Mouse (Mus musculus) frontal cortex, postnatal 10 days (tissue): ENCODE results near the gene Rab10.
"Not testable (repeated sequence)": the region's sequence is repeated elsewhere in the genome, so short reads cannot be mapped to it uniquely, and the experiment has no call there.

Experiments used
- DNase-seq, 2 experiments: peaks; one replicate each; pipeline ENCODE4 v3.0.0; 2022; ENCODE audit warnings: low spot score in 2 of 2, mixed read lengths in 1 of 2

Gene Rab10

DNA sequence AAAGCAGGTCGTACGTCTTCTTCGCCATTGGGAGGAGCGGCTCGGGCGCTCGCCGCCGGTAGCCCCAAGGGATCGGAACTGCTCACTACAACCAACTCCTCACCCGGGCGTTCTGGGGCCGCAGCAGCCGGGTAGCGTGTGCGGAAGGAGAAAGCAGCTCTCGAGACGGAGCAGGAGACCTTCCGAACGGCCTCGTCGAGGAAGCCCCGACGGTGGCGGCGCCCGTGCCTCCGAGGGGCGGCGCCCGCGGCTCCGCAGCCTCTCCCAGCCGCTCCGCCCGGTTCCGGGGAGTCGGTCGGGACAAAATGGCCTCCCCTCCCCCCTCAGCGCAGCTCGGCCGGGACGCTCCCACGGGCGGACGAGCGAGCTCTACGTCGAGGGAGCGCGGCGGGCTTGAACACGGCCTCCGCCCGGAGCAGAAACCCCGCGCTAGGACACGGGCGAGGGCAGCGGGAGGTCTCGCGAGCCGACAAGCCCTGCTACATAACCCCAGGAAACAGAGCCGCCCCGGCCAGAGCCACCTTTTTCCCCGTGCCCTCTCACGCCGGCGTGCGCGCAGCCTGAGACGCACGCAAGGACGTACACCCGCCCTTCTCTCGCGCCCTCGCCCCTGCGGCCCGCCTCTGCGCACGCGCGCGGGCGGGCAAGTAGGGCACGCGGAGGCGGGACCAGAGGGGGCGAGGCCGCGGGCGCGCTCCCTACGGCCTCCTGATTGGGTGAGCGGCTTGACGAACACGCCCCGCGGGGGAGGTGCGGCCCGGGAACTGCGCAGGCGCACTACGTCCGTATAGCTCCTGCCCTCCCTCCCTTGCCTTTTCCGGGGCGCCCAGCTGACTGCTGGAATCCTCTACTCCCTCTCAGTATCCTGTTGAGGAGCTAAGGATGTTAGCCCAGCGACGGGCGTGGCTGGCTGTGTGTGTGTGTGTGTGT is at the start of gene Rab10:
Gene Rab10, minus strand, starts transcription at position 579 of the 930 bp plus-strand sequence.
- DNase-seq = peak; percentile 99

DNA sequence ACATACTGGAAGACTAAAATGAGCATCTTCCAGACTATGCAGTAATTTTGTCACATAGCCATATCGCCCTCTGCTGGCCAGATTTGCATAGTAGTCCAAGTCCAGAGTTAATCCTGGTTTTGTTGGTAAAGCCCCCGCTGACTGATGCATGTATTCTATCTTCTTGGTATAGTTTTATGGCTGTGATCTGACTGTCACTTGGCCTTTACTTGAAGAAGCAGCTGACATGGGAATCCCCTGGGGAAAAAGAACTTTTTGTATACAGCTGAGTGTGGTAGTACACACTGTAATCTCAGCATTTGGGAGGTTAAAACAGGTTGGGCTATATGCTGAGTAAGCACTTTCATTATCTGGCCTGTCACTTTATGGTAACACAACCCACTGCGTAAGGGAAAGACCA is 49.5 kb upstream of the Rab10 start:
- peak in 1 of 2 experiments; percentile 73 for DNase-seq

DNA sequence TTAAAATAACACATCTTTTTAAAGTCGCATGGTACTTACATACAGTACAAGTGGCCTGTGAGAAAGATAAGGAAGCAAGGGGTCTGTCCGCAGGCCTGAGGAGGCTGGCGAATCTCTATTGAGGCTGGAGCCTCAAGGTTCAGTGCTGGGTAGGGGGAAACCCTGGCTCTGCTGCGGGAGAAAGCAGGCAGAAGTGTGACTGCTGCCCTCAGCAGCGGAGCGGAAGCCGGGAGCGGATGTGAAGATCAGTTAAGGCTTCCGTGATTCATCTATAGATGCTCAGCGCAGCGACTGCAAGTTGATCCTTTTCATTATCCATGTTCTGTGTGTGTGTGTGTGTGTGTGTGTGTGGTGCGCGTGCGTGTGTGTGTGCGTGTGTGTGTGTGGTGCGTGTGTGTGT is 47.1 kb upstream of the Rab10 start:
- DNase-seq = no peak

DNA sequence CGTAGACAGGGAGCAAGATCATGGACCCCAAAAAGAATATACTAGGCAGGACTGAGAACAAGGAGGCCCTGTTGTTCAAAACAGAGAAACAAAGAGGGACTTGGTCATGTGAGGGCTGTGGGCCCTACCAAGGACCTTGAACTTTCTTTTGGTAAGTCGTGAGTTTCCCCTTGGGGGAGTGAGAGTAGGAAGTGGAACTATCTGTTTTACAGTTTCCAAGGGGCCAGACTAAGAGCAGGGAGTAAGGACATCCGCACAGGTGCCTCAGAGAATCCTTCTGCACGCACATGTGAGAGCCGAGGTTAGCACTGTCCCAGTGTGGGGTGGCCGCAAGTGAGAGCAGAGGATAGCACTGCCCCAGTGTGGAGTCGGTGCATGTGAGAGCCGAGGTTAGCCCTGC is 45.3 kb upstream of the Rab10 start:
- DNase-seq = no peak

DNA sequence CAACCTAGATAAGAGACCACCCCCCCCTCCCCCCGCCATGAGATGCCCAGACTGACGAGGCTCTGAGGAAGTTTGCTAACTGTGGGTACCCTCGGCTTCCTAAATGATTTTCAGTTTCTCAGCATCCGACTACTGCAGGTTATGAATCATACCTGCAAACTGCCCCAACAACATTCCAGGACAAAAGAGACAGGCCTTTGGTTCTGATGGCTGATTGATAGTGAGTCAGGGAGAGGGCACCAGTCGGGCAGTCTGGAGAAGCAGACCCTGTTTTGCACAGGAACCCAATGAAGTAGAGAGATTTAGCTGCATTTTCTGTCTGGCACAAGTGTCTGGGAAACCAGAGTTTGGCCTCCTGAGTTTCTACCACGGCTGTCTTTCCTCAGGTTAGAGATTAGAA is 42.4 kb upstream of the Rab10 start:
- DNase-seq = no peak

DNA sequence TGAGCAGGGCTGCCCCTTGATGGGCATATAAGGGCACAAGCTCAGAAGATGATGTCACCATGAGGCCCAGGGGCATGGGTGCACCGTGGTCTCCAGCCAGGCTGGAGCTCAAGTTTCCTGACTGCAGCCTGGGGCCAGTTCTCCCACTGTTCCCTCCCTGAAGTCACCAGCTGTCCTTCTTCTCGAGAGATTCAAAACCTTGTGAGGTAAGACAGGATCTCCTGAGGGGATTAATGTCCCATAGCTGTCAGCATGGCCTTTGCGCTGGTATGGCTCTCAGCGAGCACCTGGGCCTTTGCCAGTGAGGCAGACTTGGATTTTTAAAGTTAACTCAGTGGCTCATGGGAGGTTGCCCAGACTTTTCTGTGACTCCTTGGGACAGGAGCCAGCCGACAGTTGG is 40.4 kb upstream of the Rab10 start:
- no peak for DNase-seq

DNA sequence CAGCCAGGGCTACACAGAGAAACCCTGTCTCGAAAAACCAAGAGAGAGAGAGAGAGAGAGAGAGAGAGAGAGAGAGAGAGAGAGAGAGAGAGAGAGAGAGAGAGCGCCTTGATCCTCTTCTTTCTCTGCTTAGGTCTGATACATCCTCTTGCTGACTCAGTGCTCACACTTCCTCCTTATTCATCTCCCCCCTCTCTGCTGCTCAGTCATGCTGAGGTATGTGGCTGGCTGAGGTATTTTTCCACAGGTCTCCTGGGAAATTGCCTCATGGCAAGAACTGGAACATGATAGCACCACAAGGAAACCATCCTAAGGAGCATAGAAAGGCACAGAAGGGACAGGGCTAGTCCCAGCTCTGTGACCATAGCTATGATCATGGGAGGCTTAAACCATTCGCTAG is 39.6 kb upstream of the Rab10 start:
- no peak for DNase-seq

DNA sequence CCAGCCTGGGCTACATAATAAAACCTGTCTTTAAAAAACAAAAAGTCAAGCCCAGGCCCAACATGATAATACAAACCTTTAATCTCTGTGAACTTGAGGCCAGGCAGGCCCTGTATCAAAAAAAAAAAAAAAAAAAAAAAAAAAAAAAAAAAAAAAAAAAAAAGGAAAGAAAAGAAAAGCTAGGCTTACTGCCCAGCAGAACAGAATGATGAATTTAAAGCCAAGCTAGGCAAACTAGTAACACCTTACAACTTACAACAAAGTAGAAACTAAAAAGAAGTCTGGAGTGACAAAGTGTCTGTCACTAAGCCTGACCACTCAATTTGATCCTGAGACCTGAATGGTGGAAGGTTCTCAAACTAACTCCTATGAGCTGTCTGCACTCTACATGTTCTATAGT is 37.9 kb upstream of the Rab10 start:
- DNase-seq = no peak

DNA sequence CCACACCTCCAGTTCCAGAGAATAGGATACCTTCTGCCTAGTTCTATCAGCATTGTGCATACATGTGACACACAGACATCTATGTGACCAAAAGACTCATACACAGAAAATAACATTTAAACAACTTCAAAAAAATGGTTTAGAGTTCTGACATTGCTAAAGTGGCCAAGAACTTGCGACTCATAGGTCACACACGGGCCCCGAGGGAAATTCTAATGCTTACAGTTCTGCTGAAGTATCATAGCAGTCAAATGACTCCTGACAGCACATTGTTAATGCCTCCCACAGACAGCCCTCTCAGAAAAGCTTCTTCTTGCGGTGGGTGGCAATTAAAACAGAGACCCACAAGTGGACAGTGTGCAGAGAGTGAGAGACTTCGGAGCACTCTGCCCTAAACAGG is 35.3 kb upstream of the Rab10 start:
- no peak for DNase-seq

DNA sequence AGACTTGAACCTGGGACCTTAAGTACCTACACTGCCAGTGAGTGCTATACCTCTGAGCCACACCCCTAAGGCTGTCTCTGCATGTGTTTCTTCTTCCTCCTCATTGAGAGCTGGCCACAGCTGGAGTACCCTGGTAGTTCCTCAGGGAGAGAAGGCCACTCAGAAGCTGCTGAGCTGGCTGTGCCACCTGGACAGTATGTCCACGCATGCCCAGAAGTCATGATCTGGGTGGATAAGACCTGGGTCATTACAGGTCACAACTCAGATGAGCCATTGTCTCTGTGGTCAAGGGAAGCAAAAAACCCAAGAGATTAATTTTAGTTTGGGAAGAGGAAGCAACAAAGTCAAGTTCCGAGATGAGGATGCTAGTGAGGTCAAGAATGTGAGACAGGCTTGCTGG is 34.4 kb upstream of the Rab10 start:
- DNase-seq = no peak

DNA sequence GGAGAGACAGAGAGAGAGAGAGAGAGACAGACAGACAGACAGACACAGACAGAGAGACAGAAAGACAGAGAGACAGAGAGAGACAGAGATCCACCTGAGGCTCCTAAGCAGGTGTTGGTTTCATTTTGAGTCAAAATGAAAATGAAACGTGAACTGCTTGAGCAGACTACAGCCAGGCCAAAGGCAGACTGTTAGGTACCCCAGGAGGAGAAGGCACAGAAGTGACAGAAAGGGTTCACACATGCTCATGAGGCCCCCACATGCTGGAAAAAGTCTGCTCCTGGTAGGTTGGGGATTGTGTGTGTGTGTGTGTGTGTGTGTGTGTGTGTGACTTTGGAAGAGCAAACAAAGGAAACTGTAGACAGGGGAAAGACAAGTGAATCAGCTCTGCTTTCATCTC is 29.2 kb upstream of the Rab10 start:
- no peak for DNase-seq

DNA sequence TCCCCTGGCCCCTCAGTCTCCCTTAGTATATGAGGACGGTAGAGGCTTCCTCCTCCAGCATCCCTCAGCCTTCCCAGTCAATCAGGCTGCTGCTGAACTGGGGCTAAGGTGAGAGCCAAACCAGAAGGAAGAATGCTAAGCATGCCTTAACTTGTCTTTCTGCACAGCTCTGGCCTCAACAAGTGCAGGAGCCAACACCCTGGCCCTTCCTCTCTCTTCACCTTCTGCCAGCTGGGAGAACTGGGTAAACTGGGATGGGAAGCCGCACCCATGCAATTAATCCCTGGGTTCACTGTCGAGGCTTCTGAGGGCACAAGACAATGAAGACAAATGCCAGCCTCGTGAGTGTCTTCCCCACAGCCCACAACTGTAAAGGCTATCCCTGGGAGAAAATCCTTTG is 19.9 kb upstream of the Rab10 start:
- no peak for DNase-seq

DNA sequence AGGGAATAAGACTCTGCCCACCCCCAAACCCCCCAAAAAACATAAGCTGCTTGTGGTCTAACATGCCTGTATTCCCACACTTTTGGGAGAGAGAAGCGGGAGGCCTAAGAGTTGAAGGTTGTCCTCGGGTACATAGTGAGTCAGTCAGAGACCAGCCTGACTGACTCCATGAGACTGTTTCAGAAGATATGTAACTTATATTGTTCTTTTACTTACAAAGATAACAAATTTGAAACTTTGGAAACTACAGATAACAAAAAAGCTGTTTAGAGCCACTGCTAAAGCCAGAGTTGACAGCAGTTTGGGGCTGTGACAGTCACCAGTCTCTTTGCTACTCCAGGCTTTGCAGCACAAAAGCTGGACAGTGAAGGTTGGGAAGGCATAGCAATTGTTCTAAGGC is 15.5 kb upstream of the Rab10 start:
- DNase-seq = no peak

DNA sequence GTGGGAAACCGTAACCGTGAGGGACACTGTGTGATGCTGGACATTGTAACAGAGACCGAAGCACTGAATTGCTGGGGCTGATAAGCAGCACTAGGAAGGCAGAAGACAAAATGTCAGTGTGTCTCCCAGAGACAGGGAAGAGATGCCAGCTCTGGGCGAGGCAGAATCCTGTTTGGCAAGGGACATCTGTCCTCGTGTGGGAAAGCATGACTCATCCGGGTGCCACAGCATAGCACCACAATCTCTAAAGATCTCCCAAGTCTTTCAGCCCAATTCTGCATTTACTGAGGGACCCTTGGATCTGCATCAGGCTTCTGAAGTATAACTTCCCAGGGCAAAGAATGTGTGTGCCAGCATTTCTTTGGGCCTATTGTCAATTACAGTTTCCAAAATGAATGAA is 13.5 kb upstream of the Rab10 start:
- no peak for DNase-seq

DNA sequence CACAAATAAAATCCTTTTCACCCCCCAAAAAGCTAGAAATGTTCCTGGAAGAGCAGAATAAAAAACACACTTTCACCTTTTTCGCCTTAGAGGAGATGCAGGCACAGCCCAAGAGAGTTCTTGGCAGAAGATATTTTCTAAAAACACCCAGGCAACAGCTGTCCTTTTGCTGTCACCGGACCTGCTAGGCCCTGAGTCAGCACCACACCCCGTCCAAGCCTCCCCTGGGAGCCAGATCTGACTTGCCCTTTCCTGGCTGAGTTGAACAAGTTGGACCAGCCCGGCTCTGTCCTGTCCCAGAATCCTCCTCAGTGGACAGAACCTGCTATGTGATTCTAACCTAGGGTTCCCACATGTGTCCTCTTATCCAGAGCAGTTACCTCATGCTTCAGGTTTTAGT is 9.6 kb upstream of the Rab10 start:
- DNase-seq = no peak

DNA sequence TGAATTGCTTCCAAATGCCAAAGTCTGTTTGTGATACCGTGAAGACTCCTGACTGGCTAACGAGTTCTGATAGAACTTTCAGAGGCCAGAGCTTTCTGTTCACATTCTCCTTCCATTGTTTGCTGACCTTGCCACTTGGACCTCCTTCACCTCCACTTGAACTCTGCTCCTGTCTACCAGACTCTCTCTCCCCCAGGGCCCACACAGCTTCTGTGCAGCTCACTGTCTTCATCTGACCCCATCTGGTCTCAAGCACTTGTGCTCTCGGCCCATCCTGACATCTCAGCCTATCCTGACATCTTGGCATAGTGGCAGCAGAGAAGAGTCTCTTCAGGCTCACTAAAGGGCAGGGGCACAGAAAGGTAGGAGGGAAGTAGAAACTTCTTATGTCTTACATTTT is 7.2 kb upstream of the Rab10 start:
- no peak for DNase-seq

DNA sequence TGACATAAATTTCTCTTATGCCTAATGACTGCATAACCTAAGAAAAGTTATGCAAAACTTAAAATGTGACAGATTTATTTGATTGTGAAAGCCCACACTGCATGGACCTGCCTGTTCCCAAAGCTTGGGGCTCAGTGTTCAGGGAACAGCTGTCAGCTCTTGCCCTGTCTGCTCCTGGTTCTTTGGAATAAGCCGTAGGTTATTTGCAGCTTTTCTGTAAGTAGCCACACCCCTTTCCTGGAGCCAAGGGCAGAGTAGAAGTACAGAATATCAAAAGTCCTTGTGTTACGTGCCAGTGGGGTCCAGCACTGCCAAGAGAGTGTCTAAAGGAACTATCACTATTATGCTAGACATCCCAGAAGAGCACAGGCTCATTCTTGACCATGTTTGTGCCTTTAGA is 6.3 kb upstream of the Rab10 start:
- DNase-seq = no peak

DNA sequence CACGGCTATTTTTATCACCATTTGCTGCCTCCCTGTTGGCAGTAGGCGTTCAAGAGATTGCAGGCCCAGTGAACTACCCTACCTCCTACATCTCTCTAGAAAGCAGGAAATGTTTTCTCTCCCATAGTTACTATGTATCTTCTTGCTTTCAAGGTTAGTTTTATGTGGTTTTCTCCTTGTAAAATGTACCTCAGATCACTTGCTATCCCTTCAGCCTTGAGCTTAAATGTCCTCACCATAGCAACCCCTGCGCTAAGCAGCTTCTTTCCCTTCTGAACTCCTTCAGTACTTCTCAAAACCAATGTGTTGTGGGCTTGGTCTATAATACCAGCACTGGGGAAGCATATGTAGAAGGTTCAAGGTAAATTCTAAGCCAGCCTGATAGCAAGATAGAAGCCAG is 3.1 kb upstream of the Rab10 start:
- DNase-seq = no peak

DNA sequence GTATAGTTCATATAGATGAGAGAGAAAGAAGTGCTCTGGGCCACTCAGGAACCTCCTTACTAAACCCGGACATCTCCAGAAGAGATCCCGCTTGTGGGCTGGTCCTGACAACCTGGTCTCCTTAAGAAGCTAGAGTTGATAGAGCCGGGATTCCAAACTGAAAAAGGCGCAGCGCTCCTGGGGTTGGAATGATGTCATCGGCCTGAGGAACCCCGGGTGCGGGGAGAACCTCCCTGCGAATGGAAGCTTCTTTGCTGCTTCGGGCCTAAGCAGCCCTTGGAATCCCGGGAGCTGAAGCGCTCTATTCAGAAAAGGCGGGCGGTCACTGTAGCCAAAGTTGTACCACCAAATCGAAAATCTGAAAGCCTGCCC is 538 bp upstream of the Rab10 start:
- no peak for DNase-seq

DNA sequence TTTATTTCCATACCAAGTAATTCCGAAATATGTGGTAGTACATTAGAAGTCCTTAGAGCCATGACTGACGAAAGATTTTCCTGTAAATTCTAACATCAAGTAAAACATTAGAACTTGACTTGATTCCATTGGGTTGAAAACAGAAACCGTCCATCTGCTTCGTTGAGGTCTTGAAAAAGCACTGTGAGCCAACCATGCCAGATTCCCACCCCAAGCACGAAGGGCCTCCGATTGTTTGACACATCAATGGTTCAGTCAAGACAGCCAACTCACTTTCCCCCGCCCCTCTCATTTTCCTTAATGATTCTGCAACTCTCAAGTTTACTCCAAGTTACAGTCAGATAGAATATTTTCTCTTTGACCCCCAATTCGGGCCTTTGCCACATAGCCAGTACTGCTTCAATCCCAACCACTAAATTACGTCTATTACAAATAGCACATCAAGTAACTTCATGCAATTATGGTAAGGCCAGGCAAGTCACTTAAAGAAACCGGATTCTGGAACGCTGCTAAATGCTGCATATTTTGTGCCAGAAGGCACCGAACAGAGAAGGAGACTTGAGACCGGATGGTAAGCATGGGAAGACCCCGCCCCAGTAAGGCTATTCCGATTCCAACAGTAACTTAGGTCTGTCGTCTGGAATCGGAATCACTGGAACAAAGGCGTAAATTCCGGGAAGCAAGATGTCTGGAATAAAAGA is 1.1 kb downstream of the Rab10 start:
- DNase-seq = peak in 1 of 2 experiments; percentile 16

DNA sequence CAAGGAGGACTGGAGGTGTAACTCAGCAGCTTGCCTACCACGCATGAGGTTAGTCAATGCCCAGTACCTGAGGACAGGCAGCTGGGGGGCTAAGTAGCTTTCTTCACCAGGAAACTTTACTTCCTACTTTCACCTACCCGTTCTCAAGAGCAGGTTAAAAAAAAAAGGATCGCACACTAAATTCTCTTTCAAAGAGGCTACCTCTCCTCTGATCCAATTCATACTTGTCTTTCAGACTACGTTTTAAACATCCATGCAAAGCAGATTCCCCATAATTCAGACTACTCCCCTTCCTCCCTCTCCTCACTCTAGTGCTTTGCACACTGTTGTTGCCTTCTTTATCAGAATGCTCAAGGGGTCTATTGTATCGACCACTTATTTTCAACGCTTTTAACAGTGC is 2.2 kb downstream of the Rab10 start:
- DNase-seq = no peak

DNA sequence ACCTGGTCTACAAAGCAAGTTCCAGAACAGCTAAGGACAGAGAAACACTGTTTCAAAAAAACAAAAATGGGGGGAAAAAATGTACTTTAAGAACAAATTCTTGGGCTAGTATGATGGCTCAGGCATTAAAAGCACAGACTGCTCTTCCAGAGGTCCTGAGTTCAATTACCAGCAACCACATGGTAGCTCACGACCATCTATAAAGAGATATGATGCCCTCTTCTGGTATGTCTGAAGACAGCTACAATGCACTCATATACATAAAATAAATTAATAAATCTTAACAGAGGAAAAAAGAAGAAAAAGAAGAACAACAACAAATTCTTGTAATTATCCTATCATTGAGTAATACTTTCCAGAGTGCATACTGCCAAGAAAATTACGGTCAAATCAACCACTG is 4.5 kb downstream of the Rab10 start:
- DNase-seq = no peak

DNA sequence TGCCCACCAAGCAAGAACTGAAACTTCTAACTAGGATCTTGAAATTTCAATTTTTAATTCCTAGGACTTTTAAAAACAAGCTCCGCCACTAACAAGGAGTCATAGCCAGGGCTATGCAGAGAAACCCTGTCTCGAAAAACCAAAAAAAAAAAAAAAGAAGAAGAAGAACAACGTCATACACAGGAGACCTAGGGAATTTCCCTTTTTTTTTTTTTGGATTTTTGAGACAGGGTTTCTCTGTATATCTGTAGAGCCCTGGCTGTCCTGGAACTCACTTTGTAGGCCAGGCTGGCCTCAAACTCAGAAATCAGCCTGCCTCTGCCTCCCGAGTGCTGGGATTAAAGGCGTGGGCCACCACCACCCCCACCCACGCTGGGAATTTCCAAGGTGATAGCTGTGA is 12.1 kb downstream of the Rab10 start:
- DNase-seq = not testable (repeated sequence)
